Mouse (Mus musculus): ENCODE results near the gene B3glct. TPM values are rescaled to one million over a fixed set of nuclear protein-coding genes. Genes with fewer than 3 reads are reported as not detected.

Gene B3glct
- polyA plus RNA-seq, 1 experiment from 2014 or later: 21.9 TPM

DNA sequence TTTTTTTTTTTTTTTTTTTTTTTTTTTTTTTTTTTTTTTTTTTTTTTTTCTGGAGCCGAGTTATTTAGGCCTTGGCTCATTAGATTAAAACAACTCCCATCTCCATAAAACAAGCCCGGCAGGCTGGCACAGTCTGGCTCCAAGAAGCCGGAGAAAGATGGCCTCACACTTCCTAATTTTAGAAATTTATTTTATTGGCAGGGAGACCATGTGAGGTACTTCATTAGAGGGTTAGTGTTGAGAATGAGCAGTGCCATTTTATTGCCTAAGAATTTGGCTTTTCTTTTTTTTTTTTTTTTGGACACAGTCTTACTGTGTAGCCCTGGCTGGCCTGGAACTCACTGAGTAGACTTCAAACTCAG is 38.3 kb downstream of the B3glct start:
- H3K4me1 ChIP-seq (ENCODE audit: control insufficient read depth, insufficient read depth, low read length): peaks cover 3% of the 10 kb centered on the region; the same call in 1 of the 2 replicates
- H3K27me3 ChIP-seq (ENCODE audit: control insufficient read depth, insufficient read depth, low read length): no peaks in the 10 kb centered on the region
- 47% methylated on average over 3 of the region's 3 CpGs for WGBS
- H3K36me3 ChIP-seq (ENCODE audit: control insufficient read depth, insufficient read depth, low read length): no peaks in the 10 kb centered on the region
- H3K9me3 ChIP-seq (ENCODE audit: control insufficient read depth, low read length): no peaks in the 10 kb centered on the region
- no peak overlapping the region for H3K4me3 ChIP-seq (ENCODE audit: low read length)
- no peak overlapping the region for H3K9ac ChIP-seq (ENCODE audit: low read depth, low read length)
- H3K4me2 ChIP-seq (replicated peaks; ENCODE audit: low read depth, low read length): no peak overlapping the region
- H3K27ac ChIP-seq (ENCODE audit: low read depth, low read length): no peak overlapping the region
- ATAC-seq (ENCODE audit: low FRiP score, low TSS enrichment): no peak

DNA sequence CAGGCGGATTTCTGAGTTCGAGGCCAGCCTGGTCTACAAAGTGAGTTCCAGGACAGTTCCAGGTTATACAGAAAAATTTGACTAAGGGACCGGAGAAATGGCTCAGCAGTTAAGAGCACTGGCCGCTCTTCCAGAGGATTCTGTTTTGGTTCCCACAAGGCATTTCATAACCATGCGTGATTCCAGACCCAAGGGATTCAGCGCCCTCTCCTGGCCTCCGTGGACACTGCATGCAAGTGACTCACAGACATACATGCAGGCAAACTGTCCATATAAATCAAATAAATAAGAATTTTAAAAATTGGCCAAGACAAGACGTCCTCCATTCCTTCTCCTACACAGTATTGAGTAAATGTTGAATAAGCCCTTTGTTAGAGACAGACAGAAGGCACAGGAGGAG is 53.7 kb downstream of the B3glct start:
- ATAC-seq (ENCODE audit: low FRiP score, low TSS enrichment): no peak
- H3K9ac ChIP-seq (ENCODE audit: low read depth, low read length): no peak overlapping the region
- no peaks in the 10 kb centered on the region for H3K27me3 ChIP-seq (ENCODE audit: control insufficient read depth, insufficient read depth, low read length)
- no peak overlapping the region for H3K4me3 ChIP-seq (ENCODE audit: low read length)
- H3K4me1 ChIP-seq (ENCODE audit: control insufficient read depth, insufficient read depth, low read length): no peaks in the 10 kb centered on the region
- no peak overlapping the region for H3K27ac ChIP-seq (ENCODE audit: low read depth, low read length)
- H3K9me3 ChIP-seq (ENCODE audit: control insufficient read depth, low read length): peaks cover 3% of the 10 kb centered on the region; the same call in 1 of the 2 replicates
- peaks cover 5% of the 10 kb centered on the region; the same call in 1 of the 2 replicates for H3K36me3 ChIP-seq (ENCODE audit: control insufficient read depth, insufficient read depth, low read length)
- H3K4me2 ChIP-seq (replicated peaks; ENCODE audit: low read depth, low read length): no peak overlapping the region
- WGBS: 92% methylated on average over 8 of the region's 8 CpGs

DNA sequence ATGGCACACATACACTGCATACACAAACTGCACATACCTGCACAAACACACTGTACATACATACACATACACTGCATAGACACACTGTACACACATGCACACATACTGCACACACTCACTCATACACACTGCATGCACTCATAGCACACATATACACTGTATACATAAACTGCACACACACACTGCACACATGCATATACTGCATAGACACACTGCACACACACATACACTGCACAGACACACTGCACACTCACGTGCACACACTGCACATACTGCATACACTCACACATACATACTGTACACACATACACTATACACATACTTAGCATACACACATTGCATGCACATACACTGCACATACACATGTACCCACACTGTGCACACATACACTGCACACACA is 59.2 kb downstream of the B3glct start:
- Histone ChIP-seq H3K4me2 (replicated peaks; ENCODE audit: low read depth, low read length) (no peak overlapping the region), H3K4me1 (ENCODE audit: control insufficient read depth, insufficient read depth, low read length) (no peaks in the 10 kb centered on the region), H3K4me3 (ENCODE audit: low read length) (no peak overlapping the region), H3K9ac (ENCODE audit: low read depth, low read length) (no peak overlapping the region), H3K27ac (ENCODE audit: low read depth, low read length) (no peak overlapping the region), H3K36me3 (ENCODE audit: control insufficient read depth, insufficient read depth, low read length) (no peaks in the 10 kb centered on the region; the same call in 1 of the 2 replicates), H3K9me3 (ENCODE audit: control insufficient read depth, low read length) (0 out of 2 replicates have a peak, but pooled peaks cover 4% of the 10 kb centered on the region), H3K27me3 (ENCODE audit: control insufficient read depth, insufficient read depth, low read length) (no peaks in the 10 kb centered on the region)
- no peak for ATAC-seq (ENCODE audit: low FRiP score, low TSS enrichment)
- 94% methylated on average over 1 of the region's 1 CpGs for WGBS

- ATAC-seq (ENCODE audit: low FRiP score, low TSS enrichment): no peak
- H3K4me3 ChIP-seq (ENCODE audit: low read length): no peak overlapping the region
- H3K9me3 ChIP-seq (ENCODE audit: control insufficient read depth, low read length): 0 out of 2 replicates have a peak, but pooled peaks cover 4% of the 10 kb centered on the region
- H3K9ac ChIP-seq (ENCODE audit: low read depth, low read length): no peak overlapping the region
- H3K36me3 ChIP-seq (ENCODE audit: control insufficient read depth, insufficient read depth, low read length): no peaks in the 10 kb centered on the region
- H3K4me2 ChIP-seq (replicated peaks; ENCODE audit: low read depth, low read length): no peak overlapping the region
- H3K27me3 ChIP-seq (ENCODE audit: control insufficient read depth, insufficient read depth, low read length): no peaks in the 10 kb centered on the region
- 93% methylated on average over 7 of the region's 7 CpGs for WGBS
- H3K27ac ChIP-seq (ENCODE audit: low read depth, low read length): no peak overlapping the region
- H3K4me1 ChIP-seq (ENCODE audit: control insufficient read depth, insufficient read depth, low read length): no peaks in the 10 kb centered on the region
These were observed 62.1 kb downstream of the B3glct start for GRCm38 (mm10) chr5:149740145-149740544.

DNA sequence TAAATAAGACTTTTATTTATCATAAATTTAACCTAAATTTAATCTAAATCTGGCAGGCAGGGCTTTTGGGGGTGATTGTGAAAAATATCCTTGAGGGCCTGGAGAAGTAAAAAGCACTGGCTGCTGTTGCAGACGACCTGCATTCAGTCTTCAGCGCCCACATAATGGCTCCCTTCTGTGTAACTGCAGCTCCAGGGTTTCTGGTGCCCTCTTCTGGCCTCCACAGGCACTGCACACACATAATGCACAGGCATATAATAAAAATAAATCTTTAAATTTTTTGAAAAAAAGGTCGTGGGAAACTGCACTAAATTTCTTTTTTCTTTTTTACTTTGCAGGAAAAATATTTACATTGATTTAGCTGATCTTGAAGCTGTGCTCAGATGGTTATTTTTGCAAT is 62.7 kb downstream of the B3glct start:
- WGBS: 78% methylated on average over 3 of the region's 3 CpGs
- Histone ChIP-seq H3K4me1 (ENCODE audit: control insufficient read depth, insufficient read depth, low read length) (no peaks in the 10 kb centered on the region), H3K27me3 (ENCODE audit: control insufficient read depth, insufficient read depth, low read length) (no peaks in the 10 kb centered on the region), H3K4me2 (replicated peaks; ENCODE audit: low read depth, low read length) (no peak overlapping the region), H3K4me3 (ENCODE audit: low read length) (no peak overlapping the region), H3K27ac (ENCODE audit: low read depth, low read length) (no peak overlapping the region), H3K9me3 (ENCODE audit: control insufficient read depth, low read length) (0 out of 2 replicates have a peak, but pooled peaks cover 4% of the 10 kb centered on the region), H3K36me3 (ENCODE audit: control insufficient read depth, insufficient read depth, low read length) (no peaks in the 10 kb centered on the region), H3K9ac (ENCODE audit: low read depth, low read length) (no peak overlapping the region)
- ATAC-seq (ENCODE audit: low FRiP score, low TSS enrichment): no peak

DNA sequence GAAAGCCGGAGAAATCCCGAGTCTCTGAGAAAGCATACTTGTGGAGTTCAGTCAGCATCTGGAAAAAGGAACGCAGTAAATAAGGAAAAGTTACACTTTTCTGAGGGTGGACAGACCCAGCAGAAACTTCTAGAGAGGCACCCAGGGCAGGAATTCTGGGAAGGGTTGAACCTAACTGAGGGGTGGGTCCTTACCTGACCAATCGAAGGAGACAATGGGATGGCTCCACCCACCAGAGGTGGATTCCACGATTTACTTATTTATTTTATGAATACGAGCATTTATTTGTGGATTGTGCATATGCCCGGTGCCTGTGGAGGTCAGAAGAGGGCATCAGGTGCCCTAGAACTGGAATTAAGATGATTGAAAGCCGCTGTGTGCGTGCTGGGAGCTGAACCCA is 64.3 kb downstream of the B3glct start:
- no peak for ATAC-seq (ENCODE audit: low FRiP score, low TSS enrichment)
- Histone ChIP-seq H3K4me2 (replicated peaks; ENCODE audit: low read depth, low read length) (no peak overlapping the region), H3K9ac (ENCODE audit: low read depth, low read length) (no peak overlapping the region), H3K36me3 (ENCODE audit: control insufficient read depth, insufficient read depth, low read length) (no peaks in the 10 kb centered on the region), H3K9me3 (ENCODE audit: control insufficient read depth, low read length) (0 out of 2 replicates have a peak, but pooled peaks cover 4% of the 10 kb centered on the region), H3K27ac (ENCODE audit: low read depth, low read length) (no peak overlapping the region), H3K4me3 (ENCODE audit: low read length) (no peak overlapping the region), H3K4me1 (ENCODE audit: control insufficient read depth, insufficient read depth, low read length) (no peaks in the 10 kb centered on the region), H3K27me3 (ENCODE audit: control insufficient read depth, insufficient read depth, low read length) (no peaks in the 10 kb centered on the region)
- WGBS: 95% methylated on average over 9 of the region's 9 CpGs

DNA sequence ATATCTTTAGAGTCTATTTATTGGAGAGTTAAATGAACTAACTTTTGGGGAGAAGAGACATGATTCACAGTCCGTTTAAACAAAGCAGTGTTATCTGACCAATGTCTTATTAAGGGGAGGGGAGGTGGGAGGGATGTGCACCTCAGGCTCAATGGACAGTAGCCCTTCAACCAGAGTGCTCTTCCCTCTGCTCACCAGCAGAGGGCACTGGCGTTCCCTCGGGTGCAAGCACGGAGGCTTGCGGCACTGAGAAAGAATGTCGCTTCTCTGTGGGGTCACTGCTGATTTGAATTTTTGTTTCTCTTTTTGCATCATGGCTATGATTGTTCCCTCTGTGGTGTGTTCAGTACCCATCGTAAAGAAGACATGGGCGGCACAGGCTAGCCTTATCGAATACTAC is 67.0 kb downstream of the B3glct start:
- Histone ChIP-seq H3K4me2 (replicated peaks; ENCODE audit: low read depth, low read length) (no peak overlapping the region), H3K4me1 (ENCODE audit: control insufficient read depth, insufficient read depth, low read length) (no peaks in the 10 kb centered on the region), H3K9ac (ENCODE audit: low read depth, low read length) (no peak overlapping the region), H3K27me3 (ENCODE audit: control insufficient read depth, insufficient read depth, low read length) (no peaks in the 10 kb centered on the region), H3K9me3 (ENCODE audit: control insufficient read depth, low read length) (0 out of 2 replicates have a peak, but pooled peaks cover 1% of the 10 kb centered on the region), H3K27ac (ENCODE audit: low read depth, low read length) (no peak overlapping the region), H3K4me3 (ENCODE audit: low read length) (no peak overlapping the region), H3K36me3 (ENCODE audit: control insufficient read depth, insufficient read depth, low read length) (no peaks in the 10 kb centered on the region; the same call in 1 of the 2 replicates)
- no peak for ATAC-seq (ENCODE audit: low FRiP score, low TSS enrichment)
- WGBS: 92% methylated on average over 9 of the region's 9 CpGs

DNA sequence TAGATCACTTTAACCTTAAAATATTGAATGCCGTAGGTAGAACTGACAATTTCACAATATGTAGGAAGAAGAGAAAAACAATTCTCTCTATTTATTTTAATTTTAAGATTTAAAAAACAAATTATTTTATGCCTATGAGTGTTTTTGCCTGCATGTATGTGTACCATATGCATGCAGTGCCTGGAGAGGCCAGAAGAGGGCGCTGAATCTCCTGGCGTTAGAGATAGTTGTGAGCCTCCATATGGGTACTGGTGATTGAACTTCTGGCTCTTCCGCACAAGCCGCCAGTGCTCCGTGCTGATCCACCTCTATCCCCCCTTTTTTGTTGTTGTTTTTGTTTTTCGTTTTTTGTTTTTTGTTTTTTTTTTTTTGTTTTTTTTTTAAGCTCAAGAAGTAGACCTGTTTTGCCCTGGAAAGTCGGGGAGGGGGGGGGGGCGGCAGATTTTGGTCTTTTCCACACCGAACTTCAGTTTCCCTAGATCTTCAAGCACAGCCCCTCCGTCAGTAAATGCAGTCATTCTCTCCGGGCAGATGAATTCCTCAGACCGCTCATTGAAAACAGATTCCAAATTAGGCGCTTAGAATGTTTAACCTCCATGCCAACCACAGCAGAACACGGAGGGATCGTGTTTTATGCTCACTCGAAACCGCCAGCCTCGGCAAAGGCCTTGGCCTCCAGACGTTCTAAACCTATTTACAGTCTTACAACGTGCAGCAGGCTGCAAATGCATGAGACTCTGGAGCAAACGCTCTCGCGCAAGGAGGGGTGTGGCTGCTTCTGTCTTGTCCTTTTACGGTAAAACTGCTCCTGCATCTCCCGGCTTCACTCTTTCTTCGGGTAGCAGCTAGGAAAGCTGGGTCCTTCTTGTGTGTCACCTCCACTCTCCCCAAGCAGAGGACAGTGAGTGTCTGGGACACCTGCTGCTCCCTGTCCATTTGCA is 70.9 kb downstream of the B3glct start:
- ATAC-seq (ENCODE audit: low FRiP score, low TSS enrichment): no peak
- WGBS: 83% methylated on average over 27 of the region's 27 CpGs
- Histone ChIP-seq H3K9me3 (ENCODE audit: control insufficient read depth, low read length) (no peaks in the 10 kb centered on the region), H3K27ac (ENCODE audit: low read depth, low read length) (no peak overlapping the region), H3K36me3 (ENCODE audit: control insufficient read depth, insufficient read depth, low read length) (no peaks in the 10 kb centered on the region; the same call in 1 of the 2 replicates), H3K27me3 (ENCODE audit: control insufficient read depth, insufficient read depth, low read length) (no peaks in the 10 kb centered on the region), H3K4me1 (ENCODE audit: control insufficient read depth, insufficient read depth, low read length) (no peaks in the 10 kb centered on the region), H3K4me3 (ENCODE audit: low read length) (no peak overlapping the region), H3K9ac (ENCODE audit: low read depth, low read length) (no peak overlapping the region), H3K4me2 (replicated peaks; ENCODE audit: low read depth, low read length) (no peak overlapping the region)

GRCm38 (mm10) chr5:149751861-149752260 is 73.8 kb downstream of the B3glct start:
- 58% methylated on average over 5 of the region's 5 CpGs for WGBS
- Histone ChIP-seq H3K4me2 (replicated peaks; ENCODE audit: low read depth, low read length) (no peak overlapping the region), H3K4me3 (ENCODE audit: low read length) (no peak overlapping the region), H3K27me3 (ENCODE audit: control insufficient read depth, insufficient read depth, low read length) (no peaks in the 10 kb centered on the region), H3K9ac (ENCODE audit: low read depth, low read length) (no peak overlapping the region), H3K27ac (ENCODE audit: low read depth, low read length) (no peak overlapping the region), H3K36me3 (ENCODE audit: control insufficient read depth, insufficient read depth, low read length) (no peaks in the 10 kb centered on the region; the same call in 1 of the 2 replicates), H3K4me1 (ENCODE audit: control insufficient read depth, insufficient read depth, low read length) (no peaks in the 10 kb centered on the region), H3K9me3 (ENCODE audit: control insufficient read depth, low read length) (no peaks in the 10 kb centered on the region)
- no peak for ATAC-seq (ENCODE audit: low FRiP score, low TSS enrichment)
